Mouse (Mus musculus) adrenal gland, postnatal 14 days (tissue): ENCODE measurements around the gene Cfl1. TPM values are rescaled to one million over a fixed set of nuclear protein-coding genes. Genes with fewer than 3 reads are reported as not detected.

Experiments used
- DNase-seq: peaks from one replicate; pipeline ENCODE4 v3.0.0; 2021; ENCODE audit warnings: mixed read lengths
- total RNA-seq: library from RNA; stranded (reverse); gene quantifications from 2 replicates; pipeline ENCODE4 v1.2.3, GENCODE M21; 2021

Gene Cfl1
- total RNA-seq, 1 experiment from 2014 or later: 640 TPM

GRCm38 (mm10) chr19:5488878-5489571 is 1.2 kb upstream of the Cfl1 start:
- peak; percentile 97 for DNase-seq

GRCm38 (mm10) chr19:5489721-5490120 is 534 bp upstream of the Cfl1 start:
- DNase-seq: peak; percentile 2

- peak; percentile 91 for DNase-seq
Observed at GRCm38 (mm10) chr19:5490898-5491708, 848 bp downstream of the Cfl1 start.

GRCm38 (mm10) chr19:5492641-5493040 is 2.4 kb downstream of the Cfl1 start:
- DNase-seq: peak; percentile 2

GRCm38 (mm10) chr19:5493301-5493721 is 3.1 kb downstream of the Cfl1 start:
- peak; percentile 54 for DNase-seq

- peak; percentile 2 for DNase-seq
Observed at GRCm38 (mm10) chr19:5494314-5494713, 4.1 kb downstream of the Cfl1 start.

GRCm38 (mm10) chr19:5495353-5496051 is 5.2 kb downstream of the Cfl1 start:
- peak; percentile 3 for DNase-seq

GRCm38 (mm10) chr19:5496052-5496370 is 5.8 kb downstream of the Cfl1 start:
- DNase-seq: no peak

GRCm38 (mm10) chr19:5500330-5500875 is 10.1 kb downstream of the Cfl1 start:
- DNase-seq: peak; percentile 47

GRCm38 (mm10) chr19:5503687-5504086 is 13.4 kb downstream of the Cfl1 start, which contains the start of gene 1700020D05Rik:
Gene 1700020D05Rik (minus strand): TSS chr19:5503787.
- no peak for DNase-seq

GRCm38 (mm10) chr19:5510031-5511026 is 20.1 kb downstream of the Cfl1 start, which contains the start of gene Snx32:
Gene Snx32 (minus strand): TSS chr19:5510538.
- peak; percentile 98 for DNase-seq

- no peak for DNase-seq
Observed at GRCm38 (mm10) chr19:5511074-5511632, 20.9 kb downstream of the Cfl1 start.

GRCm38 (mm10) chr19:5512091-5513004 is 22.1 kb downstream of the Cfl1 start:
- DNase-seq: no peak

- DNase-seq: no peak
Observed at GRCm38 (mm10) chr19:5513005-5513349, 22.7 kb downstream of the Cfl1 start.

GRCm38 (mm10) chr19:5515840-5516777 is 25.9 kb downstream of the Cfl1 start:
- DNase-seq: no peak

- no peak for DNase-seq
Observed at GRCm38 (mm10) chr19:5516906-5517505, 26.8 kb downstream of the Cfl1 start.

- DNase-seq: no peak
Observed at GRCm38 (mm10) chr19:5518721-5519120, 28.5 kb downstream of the Cfl1 start.

- no peak for DNase-seq
Observed at GRCm38 (mm10) chr19:5525204-5525603, 34.9 kb downstream of the Cfl1 start.
